Mouse (Mus musculus) bone marrow, adult 2 months (tissue): Measurements from ENCODE around the gene Itih3.

ENCODE experiments used
- CTCF ChIP-seq: fragments of 200-500 bp; IDR thresholded peaks from 2 replicates; pipeline ENCODE4 v1.5.1; 2011; ENCODE audit warnings: low read length, control low read depth; ENCODE audit not compliant: control insufficient read depth, insufficient read depth
- POLR2A ChIP-seq: fragments of 200-500 bp; IDR thresholded peaks from 2 replicates; pipeline ENCODE4 v1.6.1; 2011; ENCODE audit warnings: low read depth, mild to moderate bottlenecking, control low read depth, low read length, borderline replicate concordance; ENCODE audit not compliant: control insufficient read depth

DNA sequence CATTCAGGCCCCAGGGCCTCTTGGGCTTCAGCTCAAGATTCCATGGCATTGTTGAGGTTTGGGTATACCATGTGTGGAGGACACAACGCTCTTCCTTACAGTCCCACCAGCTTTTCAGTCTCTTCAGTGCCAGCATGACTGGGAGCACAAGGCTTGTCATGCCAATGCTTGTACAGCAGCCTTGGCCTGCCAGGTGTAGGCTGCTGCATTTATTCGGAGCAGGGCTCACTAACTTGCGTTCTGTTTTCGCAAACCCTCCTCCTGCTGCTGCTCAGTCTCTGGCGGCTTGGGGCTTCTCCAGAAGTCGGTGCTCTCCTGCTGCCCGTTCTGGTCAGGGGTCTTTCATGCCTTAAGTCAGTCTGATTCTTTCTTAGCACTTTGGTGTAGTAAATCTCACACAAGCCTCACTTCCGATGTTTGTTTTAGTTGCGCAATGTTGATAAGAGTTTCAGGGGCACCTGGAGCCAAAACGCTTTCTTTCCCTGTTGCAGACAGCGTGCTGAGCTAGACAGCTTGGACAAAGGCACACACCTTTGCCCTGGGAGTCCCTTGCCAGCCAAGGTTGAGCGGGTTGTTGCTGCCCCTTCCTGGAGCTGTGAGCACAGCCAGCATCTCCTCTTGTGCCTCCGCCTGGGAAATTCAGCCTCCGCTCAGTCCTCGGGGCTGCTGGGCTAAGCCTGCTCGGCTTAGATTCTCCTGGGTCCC is 62.0 kb downstream of the Itih3 start:
- TF ChIP-seq POLR2A (no peak), CTCF (no peak)
